Mouse (Mus musculus): ENCODE measurements around the gene Dhx58.

The Dhx58 gene

DNA sequence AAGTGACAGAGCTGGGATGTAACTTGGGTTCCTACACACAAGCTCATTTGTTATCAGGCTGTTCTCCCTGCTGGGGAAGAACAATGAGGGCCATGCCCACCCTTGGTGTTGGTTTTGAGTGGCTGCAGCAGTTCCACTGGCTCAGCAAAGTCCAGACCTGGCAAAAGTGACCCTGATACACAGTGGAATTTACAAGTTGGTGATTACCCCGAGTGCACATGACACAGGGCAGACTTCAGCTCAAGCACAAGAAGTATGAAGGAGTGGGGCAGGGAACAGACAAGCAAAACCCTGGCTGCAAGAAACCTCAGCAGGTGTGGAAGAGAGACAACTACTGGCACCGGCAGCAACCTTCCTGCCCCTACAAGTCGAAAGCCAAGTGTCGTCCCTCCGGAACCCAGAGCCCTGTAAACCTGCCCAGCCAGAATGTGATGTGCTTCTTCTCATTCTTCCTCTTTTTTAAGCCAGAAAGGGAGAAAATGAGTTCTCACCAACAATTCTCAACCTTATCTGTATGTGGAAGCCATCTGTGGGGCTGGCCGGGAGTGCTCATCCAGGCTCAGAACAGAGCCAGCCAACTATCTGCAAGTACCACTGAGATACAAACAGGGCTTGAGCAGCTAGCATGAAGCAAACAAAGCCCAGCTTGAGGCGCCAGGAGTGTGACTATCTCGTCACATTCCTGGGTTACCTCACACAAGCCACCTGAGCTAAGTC, 17.9 kb upstream of the Dhx58 start:
- no peak for DNase-seq

DNA sequence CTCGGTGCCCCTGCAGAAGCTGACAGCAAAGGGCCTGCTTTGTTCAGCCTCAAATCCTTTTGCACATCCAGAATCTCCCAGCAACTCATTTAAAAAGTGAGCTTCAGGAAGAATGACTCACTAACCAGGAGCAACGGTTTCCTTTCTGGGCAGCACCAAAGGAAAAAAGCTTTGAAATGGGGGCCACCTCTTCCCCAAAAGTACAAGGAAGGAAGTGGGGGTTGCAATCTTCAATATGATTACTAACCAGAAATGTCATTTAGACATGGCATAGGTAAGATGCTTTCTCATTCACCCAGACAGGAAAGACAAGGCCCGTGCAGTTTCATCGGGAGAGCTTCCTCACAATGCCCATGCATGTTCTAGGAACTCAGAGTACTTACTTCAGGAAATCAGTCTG, 17.2 kb upstream of the Dhx58 start:
- DNase-seq: no peak

DNA sequence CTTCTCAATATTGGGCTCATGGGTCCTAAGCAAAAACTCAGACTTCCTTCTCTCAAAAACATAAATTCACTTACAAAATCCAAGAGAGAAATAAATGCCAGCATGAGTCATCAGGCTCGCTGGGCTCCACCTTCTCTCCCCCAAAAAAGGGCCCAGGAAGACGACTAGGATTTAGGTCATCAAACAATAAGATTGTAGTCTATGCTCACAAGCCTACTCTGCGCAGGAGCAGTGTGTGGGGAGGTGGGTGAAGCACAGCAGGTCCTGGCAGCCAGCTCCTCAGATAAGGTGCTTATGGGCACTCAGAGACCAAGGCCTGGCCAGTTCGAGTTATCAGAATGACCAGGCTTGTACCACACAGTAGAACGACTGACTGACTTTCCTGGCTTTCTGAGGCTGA, 16.3 kb upstream of the Dhx58 start:
- no peak for DNase-seq

DNA sequence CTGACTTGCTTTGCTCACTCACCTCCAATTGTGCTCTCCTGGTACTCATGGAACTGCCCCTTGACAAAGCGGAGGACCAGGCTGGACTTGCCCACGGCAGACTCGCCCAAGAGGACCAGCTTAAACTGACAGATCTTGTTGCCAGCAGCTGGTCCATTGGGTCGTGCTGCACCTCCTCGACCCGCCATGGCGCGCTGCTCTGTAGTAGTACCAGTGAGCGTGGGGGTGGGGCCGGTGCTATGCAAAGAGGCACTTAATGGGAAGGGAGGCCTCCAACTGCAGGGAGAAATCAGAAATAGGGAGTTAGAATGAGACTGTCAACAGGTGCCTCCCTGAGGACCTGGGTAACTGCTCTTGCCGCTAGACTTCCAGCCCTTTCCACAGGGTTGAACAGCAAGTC, 15.8 kb upstream of the Dhx58 start:
- no peak for DNase-seq

DNA sequence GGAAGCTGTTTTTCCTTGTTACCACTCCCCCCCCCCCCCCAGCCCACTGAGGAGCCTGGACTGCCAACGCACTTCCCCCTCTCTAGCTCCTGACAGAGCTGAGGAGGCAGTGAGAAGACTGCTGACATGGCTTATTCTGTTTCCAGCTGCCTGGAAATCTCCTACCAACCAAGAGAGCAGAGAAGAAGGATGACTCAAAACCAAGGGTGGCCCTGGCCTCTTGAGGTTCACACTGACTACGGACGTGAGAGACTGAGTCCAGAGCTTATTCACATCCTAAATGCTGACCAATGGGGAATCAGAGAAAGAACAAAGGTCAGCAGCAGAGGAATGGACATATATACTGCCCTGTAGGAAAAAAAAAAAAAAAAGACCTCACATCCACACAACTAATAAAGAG, 15.2 kb upstream of the Dhx58 start:
- no peak for DNase-seq

DNA sequence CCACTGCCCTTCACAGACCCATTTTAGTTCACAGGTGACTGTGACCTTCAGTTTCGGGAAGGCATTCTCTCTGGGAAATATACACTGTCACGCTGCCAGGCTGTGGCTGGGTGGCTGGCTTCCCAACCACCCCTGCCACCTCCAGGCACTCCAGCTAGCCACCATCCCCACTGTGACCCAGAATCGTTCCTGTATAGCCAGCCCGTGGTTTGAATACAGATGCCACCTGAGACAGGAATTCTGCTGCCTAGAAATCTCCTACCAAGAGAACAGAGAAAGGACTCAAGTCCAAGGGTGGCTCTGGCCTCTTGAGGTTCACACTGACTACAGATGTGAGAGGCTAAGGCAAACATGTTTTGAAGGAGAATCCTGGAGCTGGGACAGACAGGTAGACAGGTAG, 14.8 kb upstream of the Dhx58 start:
- no peak for DNase-seq

DNA sequence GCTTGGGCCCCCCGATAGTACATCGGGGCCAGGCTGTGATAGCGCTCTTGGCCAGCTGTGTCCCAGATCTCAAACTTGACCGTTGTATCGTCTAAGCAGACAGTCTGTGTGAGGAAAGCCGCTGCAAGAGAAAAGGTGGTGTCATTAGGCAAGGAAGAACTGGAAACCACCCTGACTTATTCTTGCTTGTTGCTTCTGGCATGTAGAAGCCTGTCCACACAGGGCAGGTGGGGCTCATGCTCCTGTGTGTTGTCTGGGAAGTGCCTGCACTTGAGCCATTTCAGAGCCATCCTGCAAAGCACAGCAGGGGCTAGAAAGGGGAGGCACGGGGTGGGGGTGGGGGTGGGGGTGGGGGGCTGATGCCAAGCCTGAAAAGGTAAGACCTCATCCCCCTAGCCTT, 14.4 kb upstream of the Dhx58 start:
- DNase-seq: no peak

DNA sequence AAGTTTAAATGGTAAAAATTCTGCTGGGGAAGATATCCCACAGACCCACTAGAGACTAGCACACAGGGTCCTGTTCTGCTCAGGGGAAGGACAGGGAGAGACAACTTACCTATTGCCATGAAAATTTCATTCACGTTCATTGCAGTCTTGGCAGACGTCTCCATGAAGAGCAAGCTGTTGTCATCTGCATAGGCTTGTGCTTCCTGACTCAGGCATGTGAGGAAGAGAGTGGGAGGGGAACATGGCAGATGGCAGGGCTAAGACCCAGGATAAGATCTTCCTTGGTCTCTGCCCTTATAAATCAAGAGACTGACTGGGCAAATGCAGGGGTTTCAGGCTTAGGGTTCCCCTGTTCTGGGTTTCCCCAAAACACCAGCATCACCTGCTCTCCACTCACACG, 12.6 kb upstream of the Dhx58 start:
- no peak for DNase-seq

DNA sequence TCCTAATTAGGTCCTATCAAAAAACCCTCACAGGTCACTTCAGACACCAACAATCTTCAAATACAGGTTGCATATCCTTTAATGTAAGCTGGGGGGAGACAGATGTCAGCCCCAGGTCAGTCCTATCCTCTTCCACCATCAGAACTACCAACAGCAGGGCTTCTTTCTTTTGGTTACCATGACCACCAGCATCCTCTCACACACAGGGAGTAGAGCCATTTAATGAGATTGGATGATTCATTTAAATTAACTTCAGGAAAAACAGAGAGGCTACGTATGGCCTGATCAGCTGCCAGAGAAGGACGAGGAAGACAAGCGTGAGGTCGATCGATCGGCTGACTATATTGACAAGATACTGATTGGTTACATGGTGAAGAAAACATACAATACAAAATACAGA, 10.9 kb upstream of the Dhx58 start:
- DNase-seq: no peak

DNA sequence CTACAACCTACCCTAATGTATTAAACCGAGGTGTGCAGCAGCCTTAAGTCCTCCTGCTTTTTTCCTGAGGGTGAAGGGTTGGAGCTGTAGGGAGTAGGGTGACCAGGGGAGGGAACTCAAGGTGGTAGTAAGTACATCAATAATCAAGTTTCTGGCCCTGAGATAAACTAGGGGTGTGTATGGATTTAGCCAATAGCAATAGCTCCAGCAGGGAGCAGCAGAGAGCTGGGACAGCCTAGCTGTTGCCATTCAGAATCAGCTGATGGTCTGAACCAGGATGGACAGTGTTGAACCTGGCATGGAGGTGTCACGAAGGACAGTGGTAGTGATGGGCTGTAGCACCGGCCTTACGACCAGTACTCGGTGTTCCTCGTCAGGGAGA, 10.5 kb upstream of the Dhx58 start:
- DNase-seq: peak; percentile 80

DNA sequence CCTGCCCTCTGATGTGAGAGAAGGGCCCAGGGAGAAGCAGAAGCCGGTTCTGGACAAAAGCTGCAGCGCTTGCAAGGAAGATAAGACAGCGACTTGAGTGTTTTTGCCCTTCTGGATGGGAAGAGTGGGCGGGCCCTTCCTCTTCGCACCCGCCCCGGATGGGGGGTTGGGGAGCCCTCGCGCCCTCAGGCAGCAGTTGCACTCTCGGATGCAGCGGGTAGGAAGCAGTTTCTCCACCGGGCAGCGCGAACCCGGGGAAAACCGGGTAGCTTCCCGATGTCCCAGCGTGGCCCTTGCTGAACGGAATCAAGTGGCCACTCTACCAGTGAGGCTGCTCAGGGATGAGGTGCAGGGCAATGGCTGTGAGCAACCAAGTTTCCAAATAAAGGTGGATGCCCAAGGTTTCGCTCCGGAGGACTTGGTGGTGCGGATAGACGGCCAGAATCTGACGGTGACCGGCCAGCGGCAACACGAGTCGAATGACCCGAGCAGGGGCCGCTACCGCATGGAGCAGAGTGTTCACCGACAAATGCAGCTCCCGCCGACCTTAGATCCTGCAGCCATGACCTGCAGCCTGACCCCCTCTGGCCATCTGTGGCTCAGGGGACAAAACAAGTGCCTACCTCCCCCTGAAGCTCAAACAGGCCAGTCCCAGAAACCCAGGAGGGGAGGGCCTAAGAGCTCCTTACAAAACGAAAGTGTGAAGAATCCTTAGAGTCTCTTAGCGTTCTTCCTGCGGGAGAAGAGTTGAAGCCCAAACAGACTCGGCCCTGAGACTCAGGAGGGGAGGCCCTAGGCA, 9.9 kb upstream of the Dhx58 start, which contains the start of gene Hspb9:
Gene Hspb9, plus strand, starts transcription at position 116 of the 799 bp plus-strand sequence.
- DNase-seq: no peak

DNA sequence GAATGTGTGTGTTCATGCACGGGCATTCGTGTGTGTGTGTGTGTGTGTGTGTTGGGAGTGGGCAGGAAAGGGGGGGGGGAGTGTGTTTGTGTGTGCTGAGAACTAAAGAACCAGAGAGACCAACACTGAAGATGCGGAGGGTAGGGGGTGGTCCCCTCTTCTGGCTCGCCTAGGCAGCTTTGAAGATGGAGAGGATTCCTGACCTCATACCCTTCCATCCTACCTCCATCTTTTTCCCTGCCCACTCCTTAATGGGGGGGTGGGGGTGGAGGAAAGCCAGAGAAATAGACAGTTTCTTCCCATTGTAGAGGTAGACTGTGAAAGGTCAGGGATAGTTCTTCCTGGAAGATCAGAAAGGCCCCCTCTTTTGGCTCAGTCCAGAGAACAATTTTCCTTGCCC, 9.1 kb upstream of the Dhx58 start:
- no peak for DNase-seq

DNA sequence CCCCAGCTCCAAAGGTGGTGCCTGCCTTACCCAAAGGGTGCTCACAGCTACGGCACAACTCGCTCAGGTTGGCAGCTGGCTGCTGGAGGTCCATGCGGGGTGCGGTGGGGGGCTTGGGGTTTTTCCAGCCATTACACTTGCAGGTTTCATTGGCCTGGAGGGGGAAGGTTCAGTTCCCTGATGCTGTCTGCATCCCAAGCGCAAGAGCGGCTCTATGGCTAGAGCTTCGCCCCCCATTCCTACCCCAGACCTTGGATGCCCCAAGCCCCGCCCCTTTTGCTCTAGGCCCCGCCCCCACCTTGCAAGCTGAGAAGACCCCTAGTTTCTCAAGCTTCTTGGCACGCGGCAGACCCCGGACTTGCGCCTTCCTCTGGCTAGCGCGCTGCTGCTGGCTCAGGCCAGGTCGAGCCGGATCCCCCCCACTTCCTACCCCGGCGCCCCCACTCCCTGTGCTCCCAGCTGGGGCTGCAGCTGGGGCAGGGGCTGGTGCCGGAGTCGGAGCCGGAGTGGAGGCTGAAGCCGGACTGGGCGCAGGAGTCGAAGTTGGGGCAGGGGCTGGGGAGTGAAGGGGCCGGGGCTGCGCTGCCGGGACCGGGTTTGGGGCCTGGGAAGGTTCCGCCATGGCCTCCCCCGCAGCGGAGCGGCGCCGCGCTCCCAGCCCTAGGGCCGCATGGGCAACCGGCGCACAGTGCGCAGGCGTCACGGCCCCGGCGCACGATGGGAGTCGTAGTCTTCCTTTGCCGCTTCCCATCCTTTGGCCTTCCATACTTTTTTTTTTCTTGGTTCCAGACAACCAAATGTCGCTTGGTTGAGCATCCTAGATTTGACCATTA, 7.9 kb upstream of the Dhx58 start, which contains the start of gene Kat2a:
Gene Kat2a, minus strand, starts transcription at position 683 of the 833 bp plus-strand sequence.
- peak; percentile 81 for DNase-seq

DNA sequence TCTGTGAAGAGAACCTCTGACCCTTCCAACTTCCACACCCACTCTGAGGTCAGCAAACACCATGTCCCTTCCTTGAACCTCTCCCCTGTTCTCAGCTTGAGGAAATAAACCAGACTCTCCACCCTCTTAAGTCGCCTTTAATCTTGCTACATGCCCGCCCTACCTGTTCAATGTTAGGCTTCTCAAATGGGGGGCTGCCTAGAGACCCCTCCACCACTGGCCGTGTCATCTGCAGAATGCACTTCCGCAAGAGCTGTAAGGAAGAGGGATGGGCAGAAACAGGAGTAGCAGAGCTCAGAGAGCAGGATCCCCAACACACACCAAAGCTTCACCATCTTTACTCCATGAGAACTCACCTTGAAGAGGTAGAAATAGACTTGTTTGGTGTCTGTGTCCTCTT, 6.9 kb upstream of the Dhx58 start:
- no peak for DNase-seq

DNA sequence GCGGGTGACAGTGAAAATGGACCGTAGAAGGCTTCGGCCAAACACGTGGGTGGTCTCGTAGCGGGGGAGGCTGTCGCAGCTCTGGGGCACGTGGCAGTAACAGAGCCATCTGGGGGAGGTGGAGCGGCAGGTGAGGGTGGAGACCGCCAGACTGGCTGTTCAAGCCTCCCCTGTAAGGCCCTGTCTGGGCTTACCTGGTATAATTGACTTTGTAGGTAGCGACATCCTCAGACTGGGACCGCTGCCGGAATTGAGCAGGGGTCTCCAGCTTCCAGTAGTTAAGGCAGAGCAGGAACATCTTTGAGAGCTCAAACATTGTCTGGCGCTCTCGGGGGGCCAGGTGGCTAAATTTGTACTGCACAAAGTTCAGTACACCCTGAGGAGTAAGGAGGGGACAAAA, 6.5 kb upstream of the Dhx58 start:
- DNase-seq: no peak

DNA sequence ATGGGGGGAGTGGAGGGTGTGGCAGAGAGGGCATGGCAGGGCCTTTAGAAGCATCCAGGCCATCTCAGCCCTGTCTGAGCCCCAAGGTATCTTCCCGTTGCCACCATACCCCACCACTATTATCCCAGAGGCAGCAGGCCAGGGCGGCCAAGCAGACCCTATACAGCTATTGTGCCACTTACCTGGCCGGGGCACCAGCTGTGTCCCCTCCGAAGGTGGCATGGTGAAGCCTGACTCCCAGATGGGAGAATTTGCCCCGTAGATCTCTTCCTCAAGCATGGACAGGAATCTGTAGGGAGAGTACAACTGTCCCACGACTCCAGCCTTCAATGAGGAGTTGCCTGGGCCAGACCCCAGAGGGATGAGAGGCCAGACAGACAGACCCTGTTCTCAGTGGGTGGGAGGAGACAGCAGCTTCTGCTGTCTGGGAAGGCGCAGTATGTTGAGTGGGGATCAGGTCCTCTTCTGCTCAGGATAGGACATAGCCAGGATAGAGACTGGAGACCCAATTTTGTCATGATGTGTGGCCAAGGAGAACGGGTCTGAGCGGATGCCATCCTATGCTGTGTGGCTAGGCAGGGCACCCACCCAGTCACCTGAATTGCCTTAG, 5.2 kb upstream of the Dhx58 start:
- no peak for DNase-seq

DNA sequence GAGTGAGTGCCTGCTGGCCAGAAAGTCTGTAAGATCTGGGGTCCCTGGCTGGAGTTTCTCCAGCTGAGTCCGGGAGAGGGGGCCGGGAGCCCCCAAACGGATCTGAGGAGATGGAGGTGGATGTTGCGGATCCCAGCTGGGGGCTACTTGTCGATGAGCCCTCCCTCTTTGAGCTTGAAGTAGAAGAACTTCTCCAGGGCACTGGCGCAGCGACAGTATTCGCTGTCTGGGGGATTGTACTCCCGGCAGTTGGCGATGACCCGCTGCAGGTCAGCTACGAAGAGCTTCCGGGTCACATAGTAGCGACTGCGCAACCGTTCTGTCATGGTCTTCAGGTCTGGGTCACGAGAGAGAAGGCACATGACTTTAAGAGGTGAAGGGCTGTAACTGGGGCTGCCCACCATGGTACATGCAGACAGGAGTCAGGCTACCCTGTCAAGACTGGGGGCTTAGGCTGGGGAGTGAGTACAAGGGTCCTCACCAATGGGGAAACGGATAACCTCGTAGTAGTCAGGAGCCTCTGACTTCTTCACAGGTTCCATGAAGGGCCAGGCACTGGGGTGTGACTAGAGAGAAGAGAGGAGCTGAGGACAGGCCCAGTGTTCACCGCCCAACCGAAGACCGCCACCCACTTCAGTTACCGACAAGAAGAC, 1.1 kb upstream of the Dhx58 start:
- no peak for DNase-seq

DNA sequence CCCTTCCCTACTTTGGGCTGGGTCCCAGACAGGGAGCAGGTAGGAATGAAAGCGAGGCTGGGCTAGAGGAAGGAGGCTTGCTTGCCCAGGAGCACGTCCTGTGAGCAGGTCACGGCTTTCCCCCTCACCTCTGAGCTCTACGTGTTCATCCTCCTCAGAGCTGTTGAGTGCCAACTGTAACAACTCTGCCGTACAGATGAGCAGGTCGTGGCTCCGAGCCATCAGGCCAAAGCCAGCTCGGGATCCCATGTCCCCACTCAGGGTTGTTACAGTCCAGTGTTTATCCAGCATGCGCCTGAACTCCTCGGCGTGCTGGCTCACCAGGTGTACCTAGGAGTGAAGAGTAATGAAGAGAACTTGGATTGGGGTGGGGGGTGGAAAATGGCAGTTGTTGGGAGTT, 705 bp downstream of the Dhx58 start:
- DNase-seq: no peak

DNA sequence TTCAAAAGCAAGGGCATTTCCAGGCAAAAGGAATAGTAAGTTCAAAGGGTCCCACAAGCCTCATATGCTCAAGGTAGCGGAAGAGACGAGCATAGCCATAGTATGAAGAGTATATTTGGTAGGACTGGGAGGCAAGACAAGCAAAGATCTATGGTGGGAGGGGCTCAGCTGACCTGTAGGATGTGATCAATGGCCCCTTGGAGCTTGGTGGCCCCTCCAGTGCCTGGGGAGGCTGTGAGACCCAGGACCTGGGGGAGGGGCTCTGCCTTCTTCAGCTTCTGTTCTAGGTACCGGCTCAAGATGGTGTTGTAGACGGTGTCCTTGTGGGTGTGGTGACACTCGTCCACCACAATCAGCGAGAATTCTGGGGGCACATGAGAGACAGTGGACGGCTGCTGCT, 1.2 kb downstream of the Dhx58 start:
- DNase-seq: no peak

DNA sequence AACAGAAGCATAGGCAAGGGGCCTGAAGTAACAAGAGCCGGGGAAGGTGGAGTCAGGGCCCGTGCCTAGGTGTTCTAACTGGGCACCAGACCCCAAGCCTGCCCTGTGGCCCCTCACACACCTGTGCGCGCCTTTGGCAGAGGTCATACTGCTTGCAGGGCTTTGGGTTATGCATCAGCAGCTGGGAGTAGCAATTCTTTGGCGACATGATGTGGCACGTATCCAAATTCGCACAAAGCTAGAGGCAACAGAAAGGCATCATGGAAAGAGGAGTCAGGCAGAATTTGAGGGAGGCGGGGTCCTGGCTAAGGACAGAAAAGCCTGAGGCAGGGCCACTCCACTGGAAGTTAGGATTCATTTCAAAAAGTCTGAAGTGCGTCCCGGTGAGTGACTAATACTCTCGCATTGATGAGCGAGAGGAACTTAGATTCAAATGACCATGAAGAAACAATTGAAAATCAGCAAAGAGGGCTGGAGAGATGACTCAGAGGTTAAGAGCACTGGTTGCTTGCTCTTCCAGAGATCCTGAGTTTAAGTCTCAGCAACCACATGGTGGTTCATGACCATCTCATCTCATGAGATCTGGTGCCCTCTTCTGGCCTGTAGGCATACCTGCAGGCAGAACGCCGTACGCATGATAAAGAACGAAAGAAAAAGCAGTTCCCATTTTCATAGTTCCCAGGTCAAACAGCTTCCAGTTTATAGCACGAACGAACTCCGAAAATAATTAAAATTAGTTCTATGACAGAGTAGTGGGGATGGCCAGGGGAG, 1.8 kb downstream of the Dhx58 start:
- DNase-seq: no peak

DNA sequence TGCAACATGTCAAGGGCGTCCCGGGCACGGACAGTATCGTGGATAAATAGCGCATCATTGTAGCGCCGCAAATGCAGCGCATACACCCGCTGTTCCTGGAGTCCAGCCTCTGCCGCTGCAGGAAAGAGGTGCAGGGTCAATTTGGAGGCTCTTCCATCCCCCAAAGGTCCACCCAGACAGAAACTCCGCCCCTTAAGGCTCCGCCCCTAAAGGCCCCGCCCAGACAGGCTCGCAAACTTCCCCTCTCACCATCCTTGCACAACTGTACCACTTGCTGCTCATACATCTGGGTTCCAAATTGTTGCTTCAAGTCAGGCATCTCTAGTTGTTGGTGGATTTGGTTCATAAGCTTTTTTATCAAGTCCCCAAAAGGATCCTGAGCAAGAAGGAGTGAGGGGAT, 2.8 kb downstream of the Dhx58 start:
- DNase-seq: no peak

DNA sequence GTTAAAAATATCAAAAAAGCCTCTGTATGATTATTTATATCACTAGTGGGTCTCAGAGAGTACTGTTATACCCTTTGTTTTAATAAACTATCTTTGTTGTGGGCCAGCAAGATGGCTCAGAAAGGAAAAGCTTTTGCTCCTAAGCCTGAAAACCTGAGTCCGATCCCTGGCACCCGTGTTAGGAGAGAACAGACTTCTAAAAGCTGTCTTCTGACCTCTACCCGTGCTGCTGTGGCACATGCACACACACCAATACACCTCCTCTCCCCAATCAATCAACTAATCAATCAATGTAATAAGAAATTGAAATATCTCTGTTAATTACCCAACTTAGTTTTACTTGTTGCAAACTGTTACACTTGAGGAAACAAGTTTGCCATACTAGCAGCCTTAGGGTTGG, 3.4 kb downstream of the Dhx58 start:
- DNase-seq: no peak

Data from layer of hippocampus, adult 9-11 months (tissue).